Mouse (Mus musculus): Measurements from ENCODE around the gene Ext2. TPM values are rescaled to one million over a fixed set of nuclear protein-coding genes. Genes with fewer than 3 reads are reported as not detected.

Ext2 gene
- total and polyA plus RNA-seq, 3 experiments = 28.9 to 44.0 (median 43.8) TPM

DNA sequence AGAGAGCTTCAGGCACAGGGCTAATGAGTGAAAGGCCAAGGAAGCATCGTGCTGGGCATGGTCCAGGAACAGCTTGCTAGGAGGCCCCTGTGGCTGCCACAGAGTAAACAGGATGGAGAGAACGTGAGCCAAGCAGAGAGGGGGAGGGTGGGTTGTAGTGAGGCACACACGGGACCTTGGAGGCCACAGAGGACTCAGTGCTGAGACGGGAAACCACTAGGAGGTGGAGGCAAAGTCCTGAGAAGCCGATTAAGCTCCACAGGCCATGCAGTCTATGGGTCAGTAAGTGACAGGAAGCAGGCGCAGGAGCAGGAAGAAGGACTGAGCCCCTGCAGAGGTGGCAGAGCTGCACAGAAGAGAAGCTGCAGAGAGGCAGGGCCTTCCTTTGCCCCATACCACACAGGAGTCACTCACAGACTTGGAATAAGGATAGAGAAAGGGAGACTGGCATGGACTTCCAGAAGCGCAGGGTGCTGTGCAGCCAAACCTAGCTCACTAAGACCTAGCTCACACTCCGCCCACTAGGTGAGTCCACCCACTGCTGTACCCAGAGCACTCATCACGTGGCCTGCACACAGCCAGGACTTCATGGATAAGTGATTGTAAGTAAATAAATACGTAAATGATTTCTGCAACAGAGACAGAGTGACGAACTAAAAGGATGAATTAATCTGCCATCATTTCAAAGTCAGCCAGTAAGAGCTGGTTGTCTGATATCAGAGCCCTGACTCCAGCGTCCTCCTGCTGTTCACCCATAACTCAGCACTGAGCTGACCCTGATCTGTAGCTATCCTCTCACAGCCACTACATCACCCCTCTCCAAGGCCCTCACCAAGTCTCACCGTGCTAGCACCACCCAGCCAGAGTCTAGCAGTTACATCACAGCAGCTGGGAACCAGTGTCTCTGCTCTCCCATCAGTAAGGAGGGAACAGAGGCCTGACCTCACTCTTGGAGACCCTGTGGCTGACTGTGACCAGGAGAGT lies 30.6 kb downstream of the Ext2 start:
- Histone ChIP-seq H3K4me3 (no peak overlapping the region), H3K27me3 (ENCODE audit: control insufficient read depth, insufficient read depth, low read length) (no peaks in the 10 kb centered on the region), H3K36me3 (ENCODE audit: control insufficient read depth, insufficient read depth, low read length) (no peaks in the 10 kb centered on the region), H3K27ac (no peak overlapping the region), H3K79me2 (replicated peaks; ENCODE audit: control insufficient read depth, insufficient read depth, low read length) (no peaks in the 10 kb centered on the region), H3K9ac (ENCODE audit: low read depth, low read length) (no peak overlapping the region), H3K4me1 (ENCODE audit: control insufficient read depth, insufficient read depth, low read length) (peaks cover 3% of the 10 kb centered on the region)
- WGBS = 52% methylated on average over 13 of the region's 13 CpGs
- TF ChIP-seq EP300 (IDR thresholded peaks at IDR 0.05; ENCODE audit: insufficient read depth, low read depth, low read length) (no peak), CTCF (IDR thresholded peaks at IDR 0.05) (0 out of 2 replicates have a peak, but pooled peaks have one; percentile 17)
- peak; percentile 63 to 76 for DNase-seq
- intact Hi-C loops (cut with DNase I) = no loop called here

DNA sequence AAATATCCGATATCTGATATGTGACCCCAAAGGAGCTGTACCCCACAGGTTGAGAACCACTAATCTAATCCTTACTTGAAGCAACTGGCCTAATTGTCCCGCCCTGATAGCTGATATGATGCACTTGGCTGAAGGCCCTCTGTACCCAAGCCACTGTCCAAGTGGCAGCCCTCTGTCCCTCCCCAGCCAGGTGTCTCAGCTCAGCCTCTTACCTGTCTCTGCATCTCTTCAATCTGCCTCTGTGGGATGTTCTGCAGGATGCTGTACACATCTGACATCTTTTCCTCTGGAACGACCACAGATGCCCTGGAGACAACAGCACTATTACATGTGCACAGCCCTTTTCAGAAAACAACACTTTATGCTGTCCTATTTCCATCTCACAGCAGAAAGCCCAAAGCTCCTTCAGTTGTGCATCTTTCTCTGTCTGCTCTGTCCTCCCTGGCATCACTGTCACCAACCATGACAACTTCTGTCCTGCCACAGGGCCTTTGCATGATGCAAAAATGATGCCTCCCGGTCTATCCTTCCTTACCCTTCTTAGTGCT lies 31.5 kb downstream of the Ext2 start:
- peaks cover 4% of the 10 kb centered on the region for H3K4me1 ChIP-seq (ENCODE audit: control insufficient read depth, insufficient read depth, low read length)
- H3K36me3 ChIP-seq (ENCODE audit: control insufficient read depth, insufficient read depth, low read length) = no peaks in the 10 kb centered on the region
- WGBS = 75% methylated on average over 4 of the region's 4 CpGs
- H3K27me3 ChIP-seq (ENCODE audit: control insufficient read depth, insufficient read depth, low read length) = no peaks in the 10 kb centered on the region
- intact Hi-C loops (cut with DNase I) = no loop called here
- TF ChIP-seq CTCF (IDR thresholded peaks at IDR 0.05) (no peak), EP300 (IDR thresholded peaks at IDR 0.05; ENCODE audit: insufficient read depth, low read depth, low read length) (no peak), POLR2A (IDR thresholded peaks at IDR 0.05; ENCODE audit: insufficient read depth, low read depth, low read length) (no peak)
- H3K27ac ChIP-seq = no peak overlapping the region
- no peak overlapping the region for H3K4me3 ChIP-seq
- no peak overlapping the region for H3K9ac ChIP-seq (ENCODE audit: low read depth, low read length)
- no peaks in the 10 kb centered on the region for H3K79me2 ChIP-seq (replicated peaks; ENCODE audit: control insufficient read depth, insufficient read depth, low read length)
- DNase-seq = no peak

DNA sequence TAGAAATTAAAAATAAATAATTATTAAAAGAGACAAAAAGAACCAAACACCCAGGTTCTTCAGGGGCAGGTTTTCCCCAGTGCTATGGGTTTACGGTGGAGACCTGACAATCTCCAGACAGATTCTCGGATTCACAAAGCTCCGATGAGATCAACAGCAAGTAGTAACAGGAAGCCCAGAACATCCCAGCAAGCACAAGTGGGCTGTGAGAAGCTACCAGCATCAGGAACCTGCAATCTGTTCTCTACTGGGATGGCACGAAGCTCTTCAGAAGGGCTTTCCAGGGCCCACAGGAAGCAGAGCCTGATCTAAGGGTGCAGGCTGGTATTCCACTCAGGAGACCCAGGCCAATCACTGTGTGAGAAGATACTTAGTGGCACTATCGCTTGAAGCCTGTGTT lies 33.8 kb downstream of the Ext2 start:
- intact Hi-C loops (cut with DNase I) = loop anchor here (5.0 to 10.0 kb wide), 2 partner anchors 131 to 574 kb away; no protein-coding TSS in a partner anchor
- H3K36me3 ChIP-seq (ENCODE audit: control insufficient read depth, insufficient read depth, low read length) = no peaks in the 10 kb centered on the region

DNA sequence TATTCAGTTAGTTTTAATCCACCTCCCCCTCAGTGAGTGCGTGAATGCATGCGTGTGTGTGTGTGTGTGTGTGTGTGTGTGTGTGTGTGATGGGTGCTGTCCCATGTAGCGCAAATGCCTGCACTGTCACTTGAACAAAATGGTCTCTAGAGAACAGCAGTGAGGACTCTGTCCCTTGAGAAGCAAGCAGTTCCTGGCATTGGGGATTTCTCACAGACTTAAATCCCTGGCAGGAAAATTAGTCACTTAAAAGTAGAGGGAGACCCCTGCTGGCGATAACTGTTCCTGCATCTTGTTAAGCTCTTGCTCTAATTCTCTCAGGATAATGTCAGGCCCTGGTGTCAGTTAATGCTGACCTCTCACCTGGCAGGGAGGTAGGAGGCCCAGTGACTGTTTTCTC lies 36.2 kb downstream of the Ext2 start:
- no peaks in the 10 kb centered on the region for H3K27me3 ChIP-seq (ENCODE audit: control insufficient read depth, insufficient read depth, low read length)
- no peak overlapping the region for H3K9ac ChIP-seq (ENCODE audit: low read depth, low read length)
- H3K4me1 ChIP-seq (ENCODE audit: control insufficient read depth, insufficient read depth, low read length) = peaks cover 1% of the 10 kb centered on the region; the same call in 1 of the 2 replicates
- no peak overlapping the region for H3K4me3 ChIP-seq
- TF ChIP-seq POLR2A (IDR thresholded peaks at IDR 0.05; ENCODE audit: insufficient read depth, low read depth, low read length) (no peak), CTCF (IDR thresholded peaks at IDR 0.05) (peak; percentile 84)
- peak; percentile 61 to 73 for DNase-seq
- intact Hi-C loops (cut with DNase I) = loop anchor here (1.0 to 10.0 kb wide), 3 partner anchors 129 to 571 kb away; no protein-coding TSS in a partner anchor
- no peak overlapping the region for H3K27ac ChIP-seq
- H3K36me3 ChIP-seq (ENCODE audit: control insufficient read depth, insufficient read depth, low read length) = no peaks in the 10 kb centered on the region
- WGBS = 51% methylated on average over 4 of the region's 4 CpGs
- H3K79me2 ChIP-seq (replicated peaks; ENCODE audit: control insufficient read depth, insufficient read depth, low read length) = no peaks in the 10 kb centered on the region

More for the DNA sequence above, 33.8 kb downstream of the Ext2 start:
- H3K9ac ChIP-seq (ENCODE audit: low read depth, low read length) = no peak overlapping the region
- TF ChIP-seq POLR2A (IDR thresholded peaks at IDR 0.05; ENCODE audit: insufficient read depth, low read depth, low read length) = no peak
- TF ChIP-seq EP300 (IDR thresholded peaks at IDR 0.05; ENCODE audit: insufficient read depth, low read depth, low read length) = no peak
- 84% methylated on average over 5 of the region's 5 CpGs for WGBS
- H3K79me2 ChIP-seq (replicated peaks; ENCODE audit: control insufficient read depth, insufficient read depth, low read length) = no peaks in the 10 kb centered on the region
- H3K4me1 ChIP-seq (ENCODE audit: control insufficient read depth, insufficient read depth, low read length) = peaks cover 4% of the 10 kb centered on the region
- H3K27me3 ChIP-seq (ENCODE audit: control insufficient read depth, insufficient read depth, low read length) = no peaks in the 10 kb centered on the region
- H3K27ac ChIP-seq = no peak overlapping the region
- H3K4me3 ChIP-seq = no peak overlapping the region
- DNase-seq = no peak

- no peaks in the 10 kb centered on the region for H3K79me2 ChIP-seq (replicated peaks; ENCODE audit: control insufficient read depth, insufficient read depth, low read length)
- intact Hi-C loops (cut with DNase I) = loop anchor here (5.0 to 10.0 kb wide), 2 partner anchors 128 to 571 kb away; no protein-coding TSS in a partner anchor
- H3K36me3 ChIP-seq (ENCODE audit: control insufficient read depth, insufficient read depth, low read length) = no peaks in the 10 kb centered on the region
- WGBS = 79% methylated on average over 2 of the region's 2 CpGs
- no peak overlapping the region for H3K4me3 ChIP-seq
- no peak overlapping the region for H3K27ac ChIP-seq
- no peak for TF ChIP-seq CTCF (IDR thresholded peaks at IDR 0.05)
- no peak for TF ChIP-seq POLR2A (IDR thresholded peaks at IDR 0.05; ENCODE audit: insufficient read depth, low read depth, low read length)
- no peak for TF ChIP-seq EP300 (IDR thresholded peaks at IDR 0.05; ENCODE audit: insufficient read depth, low read depth, low read length)
- H3K27me3 ChIP-seq (ENCODE audit: control insufficient read depth, insufficient read depth, low read length) = no peaks in the 10 kb centered on the region
- no peak overlapping the region for H3K9ac ChIP-seq (ENCODE audit: low read depth, low read length)
- DNase-seq = no peak
- peaks cover 1% of the 10 kb centered on the region; the same call in 1 of the 2 replicates for H3K4me1 ChIP-seq (ENCODE audit: control insufficient read depth, insufficient read depth, low read length)
Observed at GRCm38 (mm10) chr2:93785432-93785798, 37.0 kb downstream of the Ext2 start.

Data from heart, adult 2 months (tissue).